Mouse (Mus musculus): Measurements from ENCODE around the gene Lgi4.
A peak's percentile ranks its signal among the peaks of the same experiment; 100 is the strongest.

Lgi4 gene

DNA sequence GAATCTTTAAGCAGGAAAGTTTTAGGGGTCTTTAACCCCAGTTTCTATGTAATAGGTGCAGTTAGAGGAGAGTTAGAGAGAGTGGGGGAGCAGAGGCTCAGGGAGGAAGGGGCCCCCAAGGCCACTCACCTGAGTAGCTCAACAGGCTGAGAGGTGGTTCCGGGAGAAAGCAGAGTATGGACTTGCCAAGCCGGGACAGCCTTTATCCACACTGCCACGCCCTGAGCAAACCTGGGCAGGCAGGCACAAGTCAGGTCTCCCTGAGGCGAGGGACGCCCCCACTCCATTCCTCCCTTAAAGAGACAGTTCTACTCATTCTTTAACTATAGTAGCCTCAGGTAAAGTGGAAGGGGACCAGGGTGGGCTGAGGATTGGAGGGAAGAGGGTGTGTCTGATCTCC is 17.4 kb downstream of the Lgi4 start, which contains the start of gene Fxyd3:
Fxyd3 (minus strand) TSS at position 213 of the 400 bp plus-strand sequence.
- no peak for DNase-seq (ENCODE audit: low spot score in 2 of 2)

GRCm38 (mm10) chr7:31077470-31077869 is 18.3 kb downstream of the Lgi4 start:
- peak in 1 of 2 experiments; percentile 60 for DNase-seq (ENCODE audit: low spot score in 2 of 2)

DNA sequence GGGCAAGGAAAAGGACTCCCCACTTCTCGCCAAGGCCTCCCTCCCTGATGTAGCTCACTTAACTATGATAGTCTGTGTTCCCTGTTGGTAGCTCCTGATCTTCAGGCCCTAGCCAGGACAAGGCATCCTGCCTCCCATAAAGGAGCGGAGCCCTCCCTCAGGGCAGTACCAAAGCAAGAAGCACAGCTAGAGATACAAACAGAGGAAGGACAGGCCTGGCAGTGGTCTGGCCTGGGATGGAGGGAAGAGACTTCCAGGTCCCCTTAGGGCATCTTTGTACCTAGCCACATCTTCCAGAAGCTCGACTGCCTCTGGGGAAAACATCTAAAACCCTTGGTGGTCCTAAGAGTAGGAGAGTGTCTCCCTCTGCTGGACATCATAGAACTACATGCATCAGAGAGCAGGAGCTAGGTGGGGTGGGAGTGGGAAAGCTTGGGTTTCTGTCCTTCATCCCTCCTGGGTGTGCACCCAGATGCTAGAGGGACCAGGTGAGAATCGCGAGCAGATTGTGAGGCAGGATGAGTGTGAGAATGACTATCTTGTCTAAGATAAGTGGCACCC is 18.8 kb downstream of the Lgi4 start:
- DNase-seq (ENCODE audit: low spot score in 2 of 2), result peak in 1 of 2 experiments; percentile 53

- DNase-seq (ENCODE audit: low spot score in 2 of 2), result no peak
These were observed 20.5 kb downstream of the Lgi4 start for GRCm38 (mm10) chr7:31079670-31080069.

- DNase-seq (ENCODE audit: low spot score in 2 of 2), result no peak
These were observed 21.5 kb downstream of the Lgi4 start for GRCm38 (mm10) chr7:31080611-31081010.

DNA sequence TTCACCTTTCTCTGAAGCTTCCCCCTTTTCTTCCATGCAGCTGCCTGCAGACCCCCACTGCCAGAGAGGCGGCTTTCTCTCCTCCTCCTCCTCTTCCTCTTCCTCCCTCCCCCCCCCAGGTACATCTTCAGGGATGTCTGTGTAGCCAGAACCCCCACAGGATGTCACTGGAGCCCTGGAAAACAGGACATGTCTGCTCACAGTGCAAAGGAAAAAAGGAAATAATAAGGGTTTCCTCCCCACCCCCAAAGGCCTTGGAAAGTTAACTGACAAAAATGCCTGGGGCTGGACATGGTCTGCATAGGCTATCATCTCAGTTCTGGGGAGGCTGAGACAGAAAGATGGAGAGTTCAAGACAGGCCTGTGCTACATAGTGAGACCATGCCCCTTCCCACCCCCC is 22.0 kb downstream of the Lgi4 start:
- DNase-seq (ENCODE audit: low spot score in 2 of 2), result no peak

DNA sequence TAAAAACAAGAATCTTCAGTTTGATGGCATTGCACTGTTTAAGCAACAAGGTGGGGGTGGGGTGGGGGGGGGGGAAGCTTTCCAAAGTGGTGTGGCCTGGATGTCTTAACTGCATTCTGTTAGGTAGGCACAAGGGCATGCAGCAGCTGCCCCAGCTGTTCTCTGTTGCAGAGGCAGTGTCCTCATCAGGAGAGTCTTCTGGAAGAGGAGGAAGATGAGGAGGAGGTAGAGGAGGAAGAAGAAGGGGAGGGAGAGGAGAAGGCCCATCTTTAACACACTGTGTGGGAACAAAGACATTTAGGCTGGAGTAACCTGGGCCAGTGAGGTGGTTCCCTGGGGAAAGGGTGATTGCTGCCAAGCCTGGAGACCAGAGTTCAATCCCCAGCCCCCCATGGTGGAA is 23.0 kb downstream of the Lgi4 start:
- DNase-seq (ENCODE audit: low spot score in 2 of 2), result no peak

DNA sequence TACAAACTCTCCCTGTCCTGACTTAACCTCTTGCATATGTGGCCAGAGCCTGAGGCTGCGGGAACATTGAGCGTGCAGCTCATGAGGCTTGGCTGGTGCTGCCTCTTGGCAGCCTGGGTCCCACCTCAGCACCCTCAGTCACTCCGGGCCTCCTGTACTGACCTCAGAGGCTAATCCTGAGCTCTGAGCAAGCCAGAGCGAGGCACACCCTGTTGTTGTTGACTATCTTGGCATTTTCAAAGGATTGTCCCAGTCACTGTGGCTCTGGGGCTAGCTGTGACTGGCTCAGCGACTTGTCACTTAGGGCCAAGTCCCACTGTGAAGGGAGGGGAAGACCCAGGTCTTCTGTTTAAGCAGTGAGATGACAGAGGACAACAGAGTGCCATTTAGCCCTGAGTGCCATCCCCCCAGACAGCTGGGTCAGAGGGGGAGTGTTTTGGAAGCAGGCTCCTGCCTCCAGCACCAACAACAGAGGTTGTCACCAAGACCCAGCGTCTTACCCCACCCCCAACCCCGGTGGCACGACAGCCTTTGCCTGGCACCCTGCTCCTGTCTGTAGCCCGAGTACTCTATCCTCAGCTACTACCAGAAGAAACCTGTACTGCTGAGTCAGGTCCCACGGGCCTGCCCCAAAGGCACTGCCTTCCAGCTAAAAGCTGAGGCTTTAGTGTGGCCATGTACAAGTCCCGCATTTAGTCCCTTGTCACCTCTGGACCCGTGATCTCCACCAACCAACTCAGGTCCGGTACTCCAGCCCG is 23.9 kb downstream of the Lgi4 start:
- DNase-seq (ENCODE audit: low spot score in 2 of 2), result no peak

DNA sequence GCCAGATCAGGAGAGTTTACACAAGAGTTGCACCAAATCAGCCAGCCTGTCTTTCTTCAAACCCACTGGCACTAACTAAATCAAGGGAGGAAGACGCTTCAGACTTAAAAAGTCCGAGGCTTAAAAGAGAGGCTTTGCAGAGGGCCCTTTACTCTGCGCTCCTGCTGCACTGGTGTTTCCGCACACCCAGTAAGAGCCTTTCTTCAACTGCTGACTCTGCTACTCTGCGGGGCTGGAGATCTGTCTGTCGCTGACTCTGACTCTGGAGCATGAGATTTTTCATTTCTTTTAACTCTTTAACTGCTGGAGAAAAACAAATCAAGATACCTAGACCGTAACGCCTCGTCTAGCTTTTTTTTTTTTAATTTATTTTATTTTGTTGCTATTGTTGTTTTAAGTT is 25.0 kb downstream of the Lgi4 start:
- DNase-seq (ENCODE audit: low spot score in 2 of 2), result no peak

- no peak for DNase-seq (ENCODE audit: low spot score in 2 of 2)
These were observed 26.0 kb downstream of the Lgi4 start for GRCm38 (mm10) chr7:31085171-31085570.

GRCm38 (mm10) chr7:31086175-31086755 is 27.1 kb downstream of the Lgi4 start:
- no peak for DNase-seq (ENCODE audit: low spot score in 2 of 2)

GRCm38 (mm10) chr7:31087262-31087661 is 28.1 kb downstream of the Lgi4 start:
- DNase-seq (ENCODE audit: low spot score in 2 of 2), result no peak

- DNase-seq (ENCODE audit: low spot score in 2 of 2), result no peak
These were observed 29.1 kb downstream of the Lgi4 start for GRCm38 (mm10) chr7:31088206-31088605.

DNA sequence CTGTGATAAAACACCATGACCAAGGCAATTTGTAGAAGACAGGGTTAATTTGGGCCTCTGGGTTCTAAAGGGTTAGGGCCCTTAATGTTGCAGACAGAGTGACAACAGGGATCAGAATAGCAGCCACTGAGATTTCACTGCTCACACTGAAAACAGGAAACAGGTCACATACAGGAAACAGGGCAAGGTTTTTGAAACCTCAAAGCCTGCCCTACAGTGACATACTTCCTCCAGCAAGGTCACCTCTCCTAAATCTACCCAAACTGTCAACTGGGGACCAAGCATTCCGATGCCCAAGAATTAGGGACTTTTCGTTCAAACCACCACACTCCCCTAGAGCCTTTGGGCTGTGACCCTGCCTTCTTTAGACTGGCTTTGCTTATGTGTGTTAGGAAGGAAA is 30.6 kb downstream of the Lgi4 start:
- no peak for DNase-seq (ENCODE audit: low spot score in 2 of 2)

- DNase-seq (ENCODE audit: low spot score in 2 of 2), result no peak
These were observed 35.8 kb downstream of the Lgi4 start for GRCm38 (mm10) chr7:31094774-31095501.

DNA sequence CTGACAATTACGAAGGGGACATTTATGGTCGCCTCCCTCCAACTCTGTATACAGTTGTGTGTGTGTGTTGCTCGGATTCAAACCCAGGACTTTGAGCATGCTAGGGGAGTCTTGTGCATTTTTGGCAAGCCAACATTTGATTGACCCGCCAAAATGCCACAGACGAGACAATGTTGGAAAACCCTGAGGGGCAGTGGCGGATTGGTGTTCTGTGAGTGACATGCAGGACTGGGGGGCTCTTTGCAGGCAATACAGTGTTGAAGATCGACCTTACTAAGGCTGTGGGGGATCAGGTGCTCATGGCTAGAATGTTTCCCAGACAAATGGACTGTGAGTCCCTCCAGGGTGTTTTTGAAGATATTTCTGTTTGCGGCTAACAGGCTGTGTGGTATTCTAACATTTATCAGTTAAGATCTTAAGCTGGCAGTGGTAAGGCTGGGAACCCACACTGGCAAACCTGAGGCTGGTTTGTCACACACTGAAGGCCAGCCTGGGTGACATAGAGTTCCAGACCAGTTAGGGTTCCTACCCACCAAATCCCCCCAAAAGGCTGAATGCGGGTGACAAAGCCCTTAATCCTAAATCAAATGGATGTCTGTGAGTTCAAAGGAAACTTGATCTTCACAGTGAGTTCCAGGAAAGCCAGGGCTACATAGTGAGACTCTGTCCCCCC is 37.9 kb downstream of the Lgi4 start:
- no peak for DNase-seq (ENCODE audit: low spot score in 2 of 2)

DNA sequence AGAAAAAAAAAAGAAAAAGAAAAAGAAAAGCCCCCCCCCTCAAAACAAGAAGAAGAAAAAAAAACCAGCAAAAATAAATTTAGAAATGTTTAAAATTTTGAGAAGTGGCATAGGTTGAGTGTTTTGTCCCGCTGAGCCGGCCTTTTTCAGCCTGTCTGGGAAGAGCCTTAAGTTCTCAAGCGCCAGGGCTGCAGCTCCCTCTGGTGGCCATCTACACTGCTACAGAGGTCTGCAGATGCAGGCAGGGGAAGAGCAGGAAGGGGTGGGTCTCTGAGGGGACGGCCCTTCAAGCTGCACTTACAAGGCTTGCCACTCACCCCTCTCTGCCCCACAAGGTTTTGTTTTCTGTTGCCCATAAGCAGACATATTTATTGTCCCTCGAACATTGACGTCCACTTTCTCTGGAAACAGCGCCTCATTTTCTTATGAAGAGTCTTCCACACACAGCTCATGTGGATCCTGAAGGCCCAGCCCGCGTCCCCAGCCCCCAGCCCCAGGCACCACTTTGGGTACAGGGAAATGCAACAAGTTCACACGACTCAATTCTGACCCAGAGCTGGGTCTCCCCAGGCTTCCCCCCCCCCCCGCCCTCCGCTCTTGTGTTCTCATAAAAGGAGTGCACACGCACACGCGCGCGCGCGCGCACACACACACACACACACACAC is 38.6 kb downstream of the Lgi4 start:
- DNase-seq (ENCODE audit: low spot score in 2 of 2), result peak; percentile 77 to 89

- no peak for DNase-seq (ENCODE audit: low spot score in 2 of 2)
These were observed 39.8 kb downstream of the Lgi4 start for GRCm38 (mm10) chr7:31098697-31099611.

- no peak for DNase-seq (ENCODE audit: low spot score in 2 of 2)
These were observed 40.5 kb downstream of the Lgi4 start for GRCm38 (mm10) chr7:31099612-31099982.

- DNase-seq (ENCODE audit: low spot score in 2 of 2), result no peak
These were observed 41.6 kb downstream of the Lgi4 start for GRCm38 (mm10) chr7:31100786-31101185.
